Mouse (Mus musculus) spleen, adult 2 months (tissue): ENCODE measurements at regions not wholly inside any gene's neighbourhood (a gene's known extent, or its start where the extent isn't known, plus 50 kb on each side); places are given as distances from the start of the nearest gene placed in this dataset.

Source experiments
- DNase-seq, 2 experiments: peaks; one replicate each; pipeline versions ENCODE4 v3.0.0 to v3.0.0-alpha.2; 2012 to 2021; ENCODE audit warnings: low spot score in 2 of 2, low read depth in 1 of 2
- H3K27ac ChIP-seq: fragments of 200-500 bp; 2 replicates; pipeline ENCODE4 v1.5.1; 2012; ENCODE audit warnings: low read length, inconsistent platforms; ENCODE audit not compliant: insufficient read depth
- H3K27me3 ChIP-seq: fragments of 200-500 bp; 2 replicates; pipeline ENCODE4 v1.6.1; 2012; ENCODE audit warnings: mild to moderate bottlenecking, moderate library complexity, low read length, inconsistent platforms; ENCODE audit not compliant: control insufficient read depth, insufficient read depth
- H3K36me3 ChIP-seq: fragments of 200-500 bp; 2 replicates; pipeline ENCODE4 v1.6.1; 2012; ENCODE audit warnings: mild to moderate bottlenecking, low read length, inconsistent platforms; ENCODE audit not compliant: control insufficient read depth, insufficient read depth
- H3K4me1 ChIP-seq: fragments of 200-500 bp; 2 replicates; pipeline ENCODE4 v1.6.1; 2011; ENCODE audit warnings: inconsistent platforms; ENCODE audit not compliant: control insufficient read depth, insufficient read depth, insufficient read length
- H3K4me3 ChIP-seq: fragments of 200-500 bp; 2 replicates; pipeline ENCODE4 v1.5.1; 2011; ENCODE audit warnings: mild to moderate bottlenecking, inconsistent platforms; ENCODE audit not compliant: insufficient read depth, insufficient read length; ENCODE audit errors: extremely low read depth
- CTCF ChIP-seq: fragments of 200-500 bp; IDR thresholded peaks from 2 replicates; pipeline ENCODE4 v1.5.1; 2011; ENCODE audit warnings: mild to moderate bottlenecking, inconsistent platforms; ENCODE audit not compliant: insufficient read depth, insufficient read length, insufficient replicate concordance; ENCODE audit errors: extremely low read depth
- POLR2A ChIP-seq: fragments of 200-500 bp; IDR thresholded peaks from 2 replicates; pipeline ENCODE4 v1.6.1; 2011; ENCODE audit warnings: low read depth, low read length, inconsistent platforms
- WGBS: fragments of 180-500 bp; shearing (Covaris S2); methylation state at CpG from one replicate; pipeline ENCODE4 v1.1.7; 2018; 5-methylcytosine and 5-hydroxymethylcytosine counted together

- no peak overlapping the region for H3K4me3 ChIP-seq
- no peak for TF ChIP-seq CTCF
- TF ChIP-seq POLR2A: no peak
- H3K27me3 ChIP-seq: no peaks in the 10 kb centered on the region
- H3K27ac ChIP-seq: no peak overlapping the region
- no peaks in the 10 kb centered on the region for H3K36me3 ChIP-seq
- 85% methylated on average over 10 of the region's 10 CpGs for WGBS
- no peak for DNase-seq
- H3K4me1 ChIP-seq: no peaks in the 10 kb centered on the region
These were observed 124.7 kb downstream of the Lca5 start for GRCm38 (mm10) chr9:83315941-83316817.

- 60% methylated on average over 4 of the region's 4 CpGs for WGBS
These were observed 132.2 kb downstream of the Lca5 start for GRCm38 (mm10) chr9:83308771-83309170.

GRCm38 (mm10) chr9:83308092-83308491, 132.8 kb downstream of the Lca5 start:
- Histone ChIP-seq H3K27ac (no peak overlapping the region), H3K4me1 (no peaks in the 10 kb centered on the region), H3K27me3 (no peaks in the 10 kb centered on the region), H3K4me3 (no peak overlapping the region), H3K36me3 (no peaks in the 10 kb centered on the region)
- DNase-seq: no peak
- WGBS: 95% methylated on average over 4 of the region's 4 CpGs
- no peak for TF ChIP-seq CTCF
- no peak for TF ChIP-seq POLR2A

More at GRCm38 (mm10) chr9:83308771-83309170, 132.2 kb downstream of the Lca5 start:
- H3K27me3 ChIP-seq: no peaks in the 10 kb centered on the region
- H3K27ac ChIP-seq: no peak overlapping the region
- no peak for TF ChIP-seq CTCF
- TF ChIP-seq POLR2A: no peak
- H3K4me1 ChIP-seq: no peaks in the 10 kb centered on the region
- H3K4me3 ChIP-seq: no peak overlapping the region
- H3K36me3 ChIP-seq: no peaks in the 10 kb centered on the region
- DNase-seq: no peak

GRCm38 (mm10) chr9:83307349-83307938, 133.5 kb downstream of the Lca5 start:
- TF ChIP-seq POLR2A (no peak), CTCF (no peak)
- Histone ChIP-seq H3K27me3 (no peaks in the 10 kb centered on the region), H3K4me3 (no peak overlapping the region), H3K36me3 (no peaks in the 10 kb centered on the region), H3K4me1 (no peaks in the 10 kb centered on the region), H3K27ac (no peak overlapping the region)
- no peak for DNase-seq
- WGBS: 90% methylated on average over 11 of the region's 11 CpGs

- H3K4me3 ChIP-seq: no peak overlapping the region
- 89% methylated on average over 7 of the region's 7 CpGs for WGBS
- DNase-seq: no peak
These were observed 136.0 kb downstream of the Lca5 start for GRCm38 (mm10) chr9:83304925-83305324.

GRCm38 (mm10) chr9:83300500-83300899, 140.4 kb downstream of the Lca5 start:
- 35% methylated on average over 4 of the region's 4 CpGs for WGBS
- H3K27ac ChIP-seq: no peak overlapping the region
- peaks cover 5% of the 10 kb centered on the region for H3K4me1 ChIP-seq
- no peaks in the 10 kb centered on the region for H3K36me3 ChIP-seq
- TF ChIP-seq POLR2A: no peak
- TF ChIP-seq CTCF: no peak
- H3K4me3 ChIP-seq: no peak overlapping the region
- no peaks in the 10 kb centered on the region for H3K27me3 ChIP-seq
- no peak for DNase-seq

More at GRCm38 (mm10) chr9:83304925-83305324, 136.0 kb downstream of the Lca5 start:
- Histone ChIP-seq H3K4me1 (peaks cover 5% of the 10 kb centered on the region), H3K27me3 (no peaks in the 10 kb centered on the region), H3K27ac (no peak overlapping the region), H3K36me3 (no peaks in the 10 kb centered on the region)
- TF ChIP-seq POLR2A: no peak
- no peak for TF ChIP-seq CTCF

GRCm38 (mm10) chr9:83300044-83300443, 140.9 kb downstream of the Lca5 start:
- TF ChIP-seq CTCF (no peak), POLR2A (no peak)
- DNase-seq: no peak
- Histone ChIP-seq H3K4me1 (peaks cover 5% of the 10 kb centered on the region), H3K4me3 (no peak overlapping the region), H3K36me3 (no peaks in the 10 kb centered on the region), H3K27me3 (no peaks in the 10 kb centered on the region), H3K27ac (no peak overlapping the region)
- WGBS: 85% methylated on average over 2 of the region's 2 CpGs
